Mouse (Mus musculus) kidney, embryonic 16.5 days (tissue): Measurements from ENCODE around the gene Dusp22. TPM values are rescaled to one million over a fixed set of nuclear protein-coding genes. Genes with fewer than 3 reads are reported as not detected.

Experiments used
- ATAC-seq: fragments of 200-750 bp; cut with Nextera tagmentation; 2 replicates; pipeline ENCODE4 v1.8.0; 2017; ENCODE audit warnings: moderate TSS enrichment; ENCODE audit not compliant: low FRiP score, low TSS enrichment
- H3K27ac ChIP-seq: fragments of 300-500 bp; sonication (generic); 2 replicates; pipeline ENCODE4 v1.5.1; 2014; ENCODE audit warnings: low read length
- H3K27me3 ChIP-seq: fragments of 300-500 bp; sonication (generic); 2 replicates; pipeline ENCODE4 v1.6.1; 2014; ENCODE audit warnings: low read length, control low read depth, mixed read lengths; ENCODE audit not compliant: insufficient read depth
- H3K36me3 ChIP-seq: fragments of 300-500 bp; sonication (generic); 2 replicates; pipeline ENCODE4 v1.6.1; 2014; ENCODE audit warnings: low read length, control low read depth, mixed read lengths; ENCODE audit not compliant: insufficient read depth
- H3K4me1 ChIP-seq: fragments of 300-500 bp; sonication (generic); 2 replicates; pipeline ENCODE4 v1.6.1; 2014; ENCODE audit warnings: low read length, control low read depth, mixed read lengths; ENCODE audit not compliant: insufficient read depth
- H3K4me2 ChIP-seq: fragments of 300-500 bp; sonication (generic); replicated peaks from 2 replicates; pipeline ENCODE4 v1.6.1; 2014; ENCODE audit warnings: low read depth, low read length
- H3K4me3 ChIP-seq: fragments of 300-500 bp; sonication (generic); 2 replicates; pipeline ENCODE4 v1.5.1; 2014; ENCODE audit warnings: mild to moderate bottlenecking, low read length
- H3K9ac ChIP-seq: fragments of 300-500 bp; sonication (generic); replicated peaks from 2 replicates; pipeline ENCODE4 v1.6.1; 2014; ENCODE audit warnings: low read length
- H3K9me3 ChIP-seq: fragments of 300-500 bp; sonication (generic); 2 replicates; pipeline ENCODE4 v1.6.1; 2016; ENCODE audit warnings: low read length, control low read depth
- WGBS: fragments of 180-500 bp; shearing (Covaris S2); extraction: QIAGEN DNeasy Blood & Tissue Kit; methylation state at CpG from one replicate; pipeline ENCODE4 v1.1.7; 2014; 5-methylcytosine and 5-hydroxymethylcytosine counted together
- polyA plus RNA-seq: library from polyadenylated mRNA; unstranded; fragments of >200 nt; fragmentation: Nextera tagmentation; extraction: Ambion mirVana; gene quantifications from 2 replicates; pipeline ENCODE4 v1.2.1, GENCODE M21; 2015

The Dusp22 gene
- polyA plus RNA-seq, 1 experiment from 2014 or later, result 20.4 TPM

DNA sequence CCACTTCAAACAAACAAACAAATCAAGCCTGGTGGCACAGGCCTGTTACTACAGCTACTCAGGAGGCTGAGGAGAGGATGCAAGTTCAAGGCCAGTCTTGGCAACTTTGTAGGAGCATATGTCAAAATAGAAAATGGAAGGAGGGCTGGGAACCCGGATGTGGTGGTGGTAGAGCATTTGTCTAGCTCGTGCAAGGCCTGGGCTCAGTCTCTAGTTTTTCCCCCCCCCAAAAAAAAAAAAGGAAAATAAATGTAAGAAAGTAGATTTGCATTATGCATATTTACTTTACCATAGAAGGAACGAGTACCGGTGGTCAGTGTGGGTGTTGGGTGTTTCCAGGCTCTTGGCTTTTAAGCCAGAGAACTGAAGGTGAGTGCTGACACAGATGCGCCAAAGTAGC lies 29.7 kb downstream of the Dusp22 start:
- Histone ChIP-seq H3K9ac (no peak overlapping the region), H3K4me2 (no peak overlapping the region), H3K27ac (no peak overlapping the region), H3K9me3 (no peaks in the 10 kb centered on the region), H3K4me3 (no peak overlapping the region), H3K4me1 (no peaks in the 10 kb centered on the region), H3K36me3 (no peaks in the 10 kb centered on the region), H3K27me3 (no peaks in the 10 kb centered on the region)
- WGBS, result 93% methylated on average over 5 of the region's 5 CpGs
- no peak for ATAC-seq

GRCm38 (mm10) chr13:30691441-30692292 lies 31.9 kb downstream of the Dusp22 start:
- no peak overlapping the region for H3K4me2 ChIP-seq
- H3K36me3 ChIP-seq, result no peaks in the 10 kb centered on the region
- WGBS, result 86% methylated on average over 9 of the region's 9 CpGs
- no peak overlapping the region for H3K4me3 ChIP-seq
- H3K27ac ChIP-seq, result no peak overlapping the region
- no peaks in the 10 kb centered on the region for H3K27me3 ChIP-seq
- no peak overlapping the region for H3K9ac ChIP-seq
- H3K9me3 ChIP-seq, result no peaks in the 10 kb centered on the region
- ATAC-seq, result no peak
- no peaks in the 10 kb centered on the region for H3K4me1 ChIP-seq

DNA sequence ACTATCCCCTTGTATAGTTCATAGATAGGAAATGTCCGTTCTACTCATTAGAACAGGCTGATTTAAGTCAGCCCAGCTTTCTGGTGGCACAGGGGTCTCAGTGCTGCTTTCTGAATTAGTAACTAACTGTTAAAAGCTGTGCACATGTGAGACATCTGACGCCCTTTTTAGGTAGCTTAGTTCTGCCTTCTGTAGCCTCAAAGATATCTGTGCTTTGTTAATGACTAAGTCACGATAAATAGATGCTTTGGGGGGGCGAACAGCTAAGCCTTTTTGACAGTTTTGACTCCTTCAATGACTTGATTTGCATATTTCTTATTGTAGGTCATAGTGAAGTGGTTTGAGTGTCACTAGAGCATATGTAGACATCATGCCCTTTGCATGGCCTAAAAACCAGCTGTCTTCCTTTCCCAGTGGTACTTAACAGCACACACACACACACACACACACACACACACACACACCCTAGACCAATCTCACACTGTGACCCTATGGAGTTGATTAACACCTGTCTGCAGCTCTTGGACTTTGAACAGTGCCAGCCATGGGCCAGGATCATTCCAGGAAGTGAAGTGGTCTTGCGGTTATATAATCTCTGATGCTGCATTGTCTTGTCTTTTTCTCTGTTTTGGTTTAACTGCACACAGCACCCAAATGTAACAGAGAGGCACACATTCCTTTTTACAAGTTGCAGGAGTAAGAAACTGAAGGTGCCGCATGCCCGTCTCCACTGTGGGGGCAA lies 33.0 kb downstream of the Dusp22 start:
- Histone ChIP-seq H3K9me3 (no peaks in the 10 kb centered on the region), H3K27me3 (no peaks in the 10 kb centered on the region), H3K4me1 (no peaks in the 10 kb centered on the region), H3K4me2 (no peak overlapping the region), H3K9ac (no peak overlapping the region), H3K4me3 (no peak overlapping the region), H3K36me3 (no peaks in the 10 kb centered on the region), H3K27ac (no peak overlapping the region)
- WGBS, result 87% methylated on average over 7 of the region's 7 CpGs
- ATAC-seq, result no peak

- no peak for ATAC-seq
- H3K9ac ChIP-seq, result no peak overlapping the region
- 39% methylated on average over 1 of the region's 1 CpGs for WGBS
- no peaks in the 10 kb centered on the region for H3K9me3 ChIP-seq
- no peak overlapping the region for H3K4me3 ChIP-seq
- no peaks in the 10 kb centered on the region for H3K4me1 ChIP-seq
- no peak overlapping the region for H3K4me2 ChIP-seq
- H3K36me3 ChIP-seq, result no peaks in the 10 kb centered on the region
- no peaks in the 10 kb centered on the region for H3K27me3 ChIP-seq
- H3K27ac ChIP-seq, result no peak overlapping the region
Observed at GRCm38 (mm10) chr13:30695232-30695631, 35.4 kb downstream of the Dusp22 start.

DNA sequence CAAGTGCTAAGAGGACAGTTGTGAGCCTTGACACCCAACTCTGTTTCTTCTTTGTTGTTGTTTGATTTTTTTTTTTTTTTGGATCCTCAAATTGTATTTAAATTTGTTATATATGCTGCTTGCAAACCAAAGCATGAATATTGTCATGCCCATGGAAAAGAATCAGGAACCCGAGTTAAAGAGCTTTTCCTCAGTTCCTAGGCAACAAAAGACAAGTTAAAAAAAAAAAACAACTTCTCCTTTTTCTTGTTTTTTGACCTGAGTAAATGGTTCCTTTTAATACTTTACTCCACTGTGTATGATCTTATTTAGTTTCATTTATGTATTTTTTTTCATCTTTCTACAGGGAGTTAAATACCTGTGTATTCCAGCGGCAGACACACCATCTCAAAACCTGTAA lies 36.1 kb downstream of the Dusp22 start:
- no peak for ATAC-seq
- no peak overlapping the region for H3K9ac ChIP-seq
- H3K4me1 ChIP-seq, result no peaks in the 10 kb centered on the region
- WGBS, result 89% methylated on average over 2 of the region's 2 CpGs
- no peaks in the 10 kb centered on the region for H3K9me3 ChIP-seq
- H3K27me3 ChIP-seq, result no peaks in the 10 kb centered on the region
- no peak overlapping the region for H3K4me3 ChIP-seq
- H3K27ac ChIP-seq, result no peak overlapping the region
- no peaks in the 10 kb centered on the region for H3K36me3 ChIP-seq
- H3K4me2 ChIP-seq, result no peak overlapping the region

GRCm38 (mm10) chr13:30697880-30698279 lies 38.1 kb downstream of the Dusp22 start:
- no peaks in the 10 kb centered on the region for H3K36me3 ChIP-seq
- no peak overlapping the region for H3K9ac ChIP-seq
- ATAC-seq, result no peak
- H3K4me1 ChIP-seq, result no peaks in the 10 kb centered on the region
- 93% methylated on average over 5 of the region's 5 CpGs for WGBS
- H3K9me3 ChIP-seq, result no peaks in the 10 kb centered on the region
- no peak overlapping the region for H3K4me2 ChIP-seq
- H3K27me3 ChIP-seq, result no peaks in the 10 kb centered on the region
- H3K4me3 ChIP-seq, result no peak overlapping the region
- no peak overlapping the region for H3K27ac ChIP-seq

DNA sequence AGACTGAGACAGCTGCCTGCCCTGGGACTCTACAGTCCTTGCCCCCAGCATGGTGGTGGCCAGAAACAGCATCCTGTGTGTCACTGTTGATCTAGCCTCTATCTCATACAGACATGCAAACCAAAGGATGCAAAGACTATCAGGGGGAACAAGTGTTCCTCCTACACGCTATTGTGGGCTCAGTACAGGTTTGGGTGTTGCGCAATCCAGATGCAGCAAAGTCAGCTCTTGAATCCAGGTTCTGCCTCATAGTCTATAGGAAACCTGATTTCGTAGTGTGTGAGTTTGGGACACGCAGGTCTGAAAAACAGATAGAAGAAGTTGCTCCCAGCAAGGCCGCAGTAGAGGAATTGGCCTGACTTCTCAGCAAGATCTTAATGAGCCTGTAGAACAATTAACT lies 42.9 kb downstream of the Dusp22 start:
- Histone ChIP-seq H3K36me3 (no peaks in the 10 kb centered on the region), H3K4me2 (no peak overlapping the region), H3K9me3 (no peaks in the 10 kb centered on the region), H3K4me1 (no peaks in the 10 kb centered on the region), H3K27ac (no peak overlapping the region), H3K27me3 (no peaks in the 10 kb centered on the region), H3K9ac (no peak overlapping the region), H3K4me3 (no peak overlapping the region)
- WGBS, result 95% methylated on average over 5 of the region's 5 CpGs
- ATAC-seq, result no peak

GRCm38 (mm10) chr13:30704246-30705095 lies 44.7 kb downstream of the Dusp22 start:
- no peak overlapping the region for H3K9ac ChIP-seq
- H3K27me3 ChIP-seq, result no peaks in the 10 kb centered on the region
- peaks cover 6% of the 10 kb centered on the region; the same call in 1 of the 2 replicates for H3K36me3 ChIP-seq
- H3K9me3 ChIP-seq, result no peaks in the 10 kb centered on the region
- ATAC-seq, result no peak
- H3K4me3 ChIP-seq, result no peak overlapping the region
- 88% methylated on average over 8 of the region's 8 CpGs for WGBS
- no peak overlapping the region for H3K4me2 ChIP-seq
- H3K27ac ChIP-seq, result no peak overlapping the region
- H3K4me1 ChIP-seq, result no peaks in the 10 kb centered on the region

GRCm38 (mm10) chr13:30711066-30711465 lies 51.3 kb downstream of the Dusp22 start:
- H3K4me1 ChIP-seq, result 0 out of 2 replicates have a peak, but pooled peaks cover 4% of the 10 kb centered on the region
- H3K9ac ChIP-seq, result no peak overlapping the region
- H3K27me3 ChIP-seq, result no peaks in the 10 kb centered on the region
- WGBS, result 81% methylated on average over 2 of the region's 2 CpGs
- H3K36me3 ChIP-seq, result peaks cover 6% of the 10 kb centered on the region; the same call in 1 of the 2 replicates
- no peak overlapping the region for H3K4me2 ChIP-seq
- no peak overlapping the region for H3K27ac ChIP-seq
- no peak overlapping the region for H3K4me3 ChIP-seq
- H3K9me3 ChIP-seq, result no peaks in the 10 kb centered on the region
- ATAC-seq, result no peak
